Mouse (Mus musculus): ENCODE measurements around the gene Ptpa.

Gene Ptpa

GRCm38 (mm10) chr2:30463904-30464330 lies 48.1 kb downstream of the Ptpa start:
- DNase-seq (ENCODE audit: low spot score) = peak; percentile 90

DNA sequence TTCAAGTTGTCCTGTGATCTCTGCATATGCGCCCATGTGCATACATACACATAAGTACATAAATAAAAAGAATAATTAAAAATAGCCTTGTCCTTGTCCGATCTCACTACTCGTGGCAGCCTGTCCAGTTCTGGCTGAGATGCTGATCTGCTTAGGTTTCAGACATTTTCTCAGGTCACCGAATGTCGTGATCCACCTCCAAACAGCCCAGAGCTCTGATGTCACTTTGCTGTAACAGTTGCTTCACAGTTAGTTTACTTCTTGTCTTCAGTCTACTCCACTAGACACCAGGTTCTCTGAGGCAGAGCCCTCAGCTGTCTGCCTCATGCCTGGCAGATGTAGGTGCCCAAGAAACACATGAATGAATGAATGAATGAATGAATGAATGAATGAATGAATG lies 48.6 kb downstream of the Ptpa start:
- DNase-seq (ENCODE audit: low spot score) = no peak

- DNase-seq (ENCODE audit: low spot score) = no peak
Measured at GRCm38 (mm10) chr2:30466787-30467186, 50.9 kb downstream of the Ptpa start.

- no peak for DNase-seq (ENCODE audit: low spot score)
Measured at GRCm38 (mm10) chr2:30469009-30469408, 53.2 kb downstream of the Ptpa start.

DNA sequence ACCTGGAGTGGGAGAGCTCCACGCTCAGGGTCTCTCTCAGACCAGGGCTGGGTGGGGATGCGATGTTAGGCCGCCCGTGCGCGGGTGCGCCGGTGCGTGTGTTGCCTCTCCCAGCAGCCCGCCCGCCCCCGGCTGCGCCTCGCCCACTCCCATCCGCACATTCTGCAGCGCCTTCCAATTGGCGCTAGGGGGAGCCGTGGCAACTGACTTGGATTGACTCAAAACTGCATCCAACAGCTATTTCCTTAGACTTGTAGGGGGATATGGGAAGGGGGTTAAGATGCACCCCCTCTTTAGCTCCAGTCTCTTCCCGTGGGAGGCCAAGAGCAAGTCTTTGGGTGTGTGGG lies 53.9 kb downstream of the Ptpa start:
- DNase-seq (ENCODE audit: low spot score) = peak; percentile 78

- peak; percentile 74 for DNase-seq (ENCODE audit: low spot score)
Measured at GRCm38 (mm10) chr2:30470143-30470946, 54.5 kb downstream of the Ptpa start.

DNA sequence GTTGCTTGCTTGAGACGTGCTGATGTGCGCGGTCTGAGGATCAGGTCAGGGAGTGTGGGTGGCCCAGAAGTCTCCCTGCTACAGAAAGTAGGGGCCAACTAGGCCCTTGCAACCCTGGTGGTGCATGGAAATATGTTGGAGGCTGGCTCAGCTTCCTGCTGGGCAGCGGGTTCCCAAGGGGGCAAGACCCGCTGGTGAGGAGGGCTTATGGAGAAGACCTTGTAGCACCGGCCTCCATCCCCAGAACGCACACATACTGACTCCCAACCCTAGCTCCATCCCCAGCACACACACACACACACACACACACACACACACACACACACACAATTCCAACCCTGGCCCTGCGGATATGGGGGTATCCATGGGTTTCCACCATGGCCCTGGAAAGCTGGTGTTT lies 55.2 kb downstream of the Ptpa start:
- no peak for DNase-seq (ENCODE audit: low spot score)

GRCm38 (mm10) chr2:30471795-30472720 lies 56.2 kb downstream of the Ptpa start:
- peak; percentile 93 for DNase-seq (ENCODE audit: low spot score)

- DNase-seq (ENCODE audit: low spot score) = no peak
Measured at GRCm38 (mm10) chr2:30472731-30473351, 57.0 kb downstream of the Ptpa start.

GRCm38 (mm10) chr2:30473431-30474031 lies 57.7 kb downstream of the Ptpa start:
- DNase-seq (ENCODE audit: low spot score) = peak; percentile 35

GRCm38 (mm10) chr2:30474039-30474438 lies 58.2 kb downstream of the Ptpa start, which contains the start of gene Ier5l:
TSS of gene Ier5l (minus strand) at chr2:30474219.
- DNase-seq (ENCODE audit: low spot score) = peak; percentile 96

DNA sequence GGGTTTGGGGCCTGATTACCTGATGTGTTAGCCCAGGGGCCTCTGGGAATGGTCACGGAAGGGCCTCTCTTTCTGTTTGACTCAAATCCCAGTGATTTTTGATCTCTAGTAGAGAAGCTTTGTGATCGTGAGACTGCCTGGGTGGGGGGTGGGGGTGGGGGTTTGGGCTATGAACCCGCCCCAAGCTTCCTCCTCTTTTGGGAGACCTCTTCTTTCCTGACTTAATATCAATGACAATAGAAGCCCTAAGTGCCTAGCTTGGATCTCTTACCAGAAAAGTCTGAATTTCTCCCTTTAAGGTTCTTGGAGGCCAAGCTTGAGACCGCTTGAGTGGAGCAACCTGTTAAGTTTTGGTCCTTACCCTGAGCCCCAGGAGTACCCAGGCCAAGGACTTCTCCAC lies 58.9 kb downstream of the Ptpa start:
- no peak for DNase-seq (ENCODE audit: low spot score)

DNA sequence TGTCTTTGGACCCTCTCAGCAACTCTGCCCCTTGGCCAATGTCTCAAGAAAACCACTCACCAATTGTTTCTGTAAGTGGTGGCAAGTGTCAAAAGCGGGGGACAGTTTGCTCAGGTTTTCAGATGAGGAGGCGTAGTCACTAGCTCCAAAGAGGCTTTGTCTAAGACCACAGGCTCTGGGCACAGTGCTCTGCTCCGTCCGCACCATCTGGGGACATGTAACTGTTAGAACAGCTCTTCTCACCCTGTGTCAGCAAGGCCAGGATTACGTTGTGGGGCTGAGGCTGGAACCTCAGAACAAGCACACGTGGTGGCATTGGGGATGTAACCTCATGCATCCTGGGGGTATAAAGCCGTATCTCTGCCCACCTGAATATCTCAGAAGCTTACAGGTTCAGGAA lies 59.6 kb downstream of the Ptpa start:
- no peak for DNase-seq (ENCODE audit: low spot score)

DNA sequence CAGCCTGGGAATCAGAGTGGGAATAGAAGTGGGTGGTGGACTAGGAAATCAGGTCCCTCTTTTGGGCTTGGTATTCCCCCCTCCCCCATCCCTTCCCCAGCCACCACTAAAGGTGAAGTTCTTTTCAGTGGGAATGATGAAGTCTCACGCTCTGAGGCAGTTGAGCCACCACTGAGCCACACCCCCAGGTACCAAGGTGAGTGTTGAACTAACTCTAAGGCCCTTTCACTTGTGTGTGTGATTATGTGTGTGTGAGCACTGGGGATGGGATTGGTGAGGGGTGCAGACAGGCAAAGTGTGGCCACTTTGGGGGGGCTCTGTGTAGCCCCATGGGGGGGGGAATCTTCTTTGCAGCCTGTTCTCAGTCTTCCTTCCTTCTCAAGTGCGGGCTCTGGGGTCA lies 60.4 kb downstream of the Ptpa start:
- no peak for DNase-seq (ENCODE audit: low spot score)

- DNase-seq (ENCODE audit: low spot score) = no peak
Measured at GRCm38 (mm10) chr2:30478526-30478925, 62.7 kb downstream of the Ptpa start.

- no peak for DNase-seq (ENCODE audit: low spot score)
Measured at GRCm38 (mm10) chr2:30487597-30487996, 71.8 kb downstream of the Ptpa start.

- no peak for DNase-seq (ENCODE audit: low spot score)
Measured at GRCm38 (mm10) chr2:30490384-30490783, 74.5 kb downstream of the Ptpa start.

DNA sequence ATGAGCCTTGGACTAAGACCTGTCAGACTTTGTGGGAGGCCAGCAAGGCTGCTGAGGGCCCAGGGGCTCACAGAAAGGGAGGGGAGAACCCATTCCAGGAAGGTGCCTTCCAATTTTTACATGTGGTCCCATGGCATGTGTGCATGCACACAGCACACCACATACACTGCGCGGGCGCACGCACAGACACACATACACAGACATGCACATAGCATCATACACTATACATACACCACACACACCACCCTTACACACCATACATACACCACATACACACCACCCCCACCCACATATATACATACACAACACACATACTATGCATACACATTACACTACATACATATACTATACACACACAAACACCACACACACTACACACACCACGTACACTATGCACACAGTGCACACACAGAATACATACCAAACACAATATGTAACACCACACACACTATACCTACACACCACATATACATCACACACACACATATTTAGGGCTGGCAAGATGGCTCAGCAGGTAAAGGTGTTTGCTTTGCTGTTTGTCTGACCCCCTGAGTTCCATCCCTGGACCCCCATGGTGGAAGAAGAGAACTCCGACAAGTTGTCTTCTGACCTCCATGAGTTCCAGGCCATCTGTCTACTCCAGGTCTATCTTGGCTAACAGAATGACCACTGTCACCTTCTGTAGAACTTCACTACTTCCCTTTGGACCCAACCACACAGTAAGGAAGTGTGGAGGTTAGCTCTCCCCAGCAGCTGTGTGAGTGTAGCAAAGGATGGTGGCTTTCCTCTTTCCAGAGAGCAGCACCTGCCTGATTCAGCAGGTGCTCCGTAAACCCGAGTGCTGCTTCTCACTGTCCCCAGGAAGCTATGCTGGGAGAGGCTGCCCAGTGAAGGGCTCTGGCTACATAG lies 79.4 kb downstream of the Ptpa start:
- DNase-seq (ENCODE audit: low spot score) = no peak

DNA sequence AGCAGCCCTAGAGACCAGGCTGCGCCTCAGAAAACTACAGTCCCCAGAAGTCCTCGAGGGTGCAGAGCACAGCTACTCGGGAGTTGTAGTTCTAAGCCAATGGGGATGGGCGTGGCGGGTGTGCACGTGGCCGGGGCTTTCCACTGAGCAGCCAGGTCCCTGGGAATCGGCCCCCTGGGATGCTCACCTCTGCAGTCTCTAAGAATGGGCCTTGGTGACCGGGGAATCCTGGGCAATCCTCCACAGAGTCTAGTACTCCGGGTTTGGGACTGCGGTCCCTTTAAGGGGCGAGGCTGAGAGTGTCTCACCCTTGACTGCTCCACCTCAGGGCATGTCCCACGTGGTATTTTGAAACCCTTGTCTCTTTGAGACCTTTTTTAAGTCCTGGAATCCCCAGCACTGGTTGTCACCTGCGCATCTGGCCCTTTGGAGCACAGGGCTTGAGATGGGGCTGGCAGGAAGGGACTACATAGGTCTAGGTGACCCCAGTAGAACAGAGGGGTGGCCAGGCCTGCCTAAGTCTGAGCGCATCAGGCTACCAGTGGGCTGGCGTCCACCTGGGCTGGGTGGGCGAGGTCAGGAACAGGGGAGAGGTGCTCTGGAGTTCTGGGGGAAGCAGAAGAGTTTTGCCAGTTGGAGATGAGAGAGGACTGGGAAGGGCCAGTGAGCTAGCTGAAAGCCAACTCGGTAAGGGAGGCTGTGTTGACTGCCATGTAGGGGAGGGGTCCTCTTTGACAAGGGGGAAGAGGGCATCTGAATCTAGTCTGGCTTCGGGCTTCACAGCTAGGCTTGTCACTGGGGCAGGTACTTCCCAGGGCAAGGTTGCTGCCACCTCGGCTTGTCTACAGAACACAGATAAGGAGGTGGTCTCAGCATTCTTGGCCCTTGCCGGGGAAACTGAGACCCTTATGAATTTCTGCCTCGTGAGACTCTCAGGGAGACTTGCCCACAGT lies 80.3 kb downstream of the Ptpa start:
- peak; percentile 72 for DNase-seq (ENCODE audit: low spot score)
